Mouse (Mus musculus): ENCODE results near the gene Alpk3.

The Alpk3 gene

DNA sequence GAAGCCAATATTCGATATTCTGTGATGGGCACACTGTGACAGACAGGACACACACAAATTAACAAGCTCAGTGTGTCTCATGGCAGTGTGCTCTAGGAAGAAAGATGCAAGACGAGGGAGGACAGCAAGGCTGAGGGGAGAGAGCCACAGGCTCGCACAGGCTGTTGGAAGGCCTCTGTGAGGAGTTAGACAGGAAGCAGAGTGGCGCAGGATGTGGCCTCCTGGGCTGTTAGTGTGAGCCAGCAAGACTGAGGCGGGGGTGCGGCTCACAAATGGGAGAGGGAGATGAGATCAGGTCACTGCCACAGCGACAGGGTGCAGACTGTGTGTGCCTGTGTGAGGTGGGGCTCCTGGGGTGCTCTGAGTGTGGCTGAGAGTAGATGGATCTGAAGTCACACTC lies 17.9 kb downstream of the Alpk3 start:
- no peak for DNase-seq

DNA sequence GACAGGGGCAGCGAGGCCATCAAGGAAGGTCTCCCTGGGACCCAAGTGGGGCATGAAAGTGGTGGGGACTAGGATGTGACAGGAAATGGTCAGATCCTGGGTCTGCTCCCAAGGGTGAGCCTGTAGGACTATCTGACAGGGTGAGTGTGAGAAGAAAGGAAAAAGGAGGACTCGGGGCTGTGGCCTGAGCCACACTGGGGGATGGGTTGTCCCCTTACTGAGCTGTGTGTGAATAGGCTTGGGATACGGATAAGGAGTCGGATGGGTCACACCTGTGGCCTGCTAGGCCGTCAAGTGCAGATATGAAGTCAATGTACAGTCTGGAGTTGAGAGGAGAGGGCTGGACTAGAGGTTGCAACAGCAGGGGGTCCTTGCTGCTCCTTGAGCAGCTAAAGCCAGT lies 18.3 kb downstream of the Alpk3 start:
- no peak for DNase-seq

DNA sequence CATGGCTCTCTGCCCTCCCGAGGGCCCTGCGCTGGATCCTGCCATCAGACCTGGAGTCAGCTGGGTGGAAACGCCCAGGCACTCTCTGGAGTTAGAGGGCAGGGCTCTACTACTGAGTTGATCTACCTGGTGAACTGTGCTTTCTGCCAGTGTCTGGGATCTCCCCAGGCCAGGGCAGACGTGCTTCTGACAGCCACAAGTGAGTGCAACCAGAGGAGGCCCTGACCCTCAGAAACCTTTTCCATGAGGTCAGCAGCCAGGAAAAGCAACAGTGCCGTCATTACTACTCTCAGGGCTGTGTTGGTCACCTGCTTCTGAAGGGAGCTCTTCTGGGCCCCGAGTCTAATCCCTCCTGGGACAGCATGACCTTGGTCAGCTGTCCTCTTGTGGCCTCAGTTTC lies 19.6 kb downstream of the Alpk3 start:
- no peak for DNase-seq

DNA sequence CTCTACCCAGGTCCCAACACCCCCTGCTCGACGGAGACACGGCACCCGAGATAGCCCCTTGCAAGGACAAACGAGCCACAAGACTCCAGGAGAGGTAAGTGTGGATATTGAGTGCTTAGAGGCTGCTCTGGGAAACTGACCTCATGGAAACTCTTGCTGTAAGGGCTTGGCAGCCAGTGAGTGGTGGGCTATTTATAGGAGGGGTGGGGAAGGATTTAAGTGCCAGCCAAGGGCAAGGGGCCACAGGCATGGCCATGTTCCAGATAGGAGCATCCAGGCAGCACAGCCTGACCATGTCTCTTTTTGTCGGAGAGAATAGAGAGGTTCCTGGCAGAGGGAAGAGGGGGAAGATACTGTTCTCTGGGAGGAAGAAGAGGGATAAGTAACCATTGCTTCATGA lies 21.3 kb downstream of the Alpk3 start:
- DNase-seq = no peak

DNA sequence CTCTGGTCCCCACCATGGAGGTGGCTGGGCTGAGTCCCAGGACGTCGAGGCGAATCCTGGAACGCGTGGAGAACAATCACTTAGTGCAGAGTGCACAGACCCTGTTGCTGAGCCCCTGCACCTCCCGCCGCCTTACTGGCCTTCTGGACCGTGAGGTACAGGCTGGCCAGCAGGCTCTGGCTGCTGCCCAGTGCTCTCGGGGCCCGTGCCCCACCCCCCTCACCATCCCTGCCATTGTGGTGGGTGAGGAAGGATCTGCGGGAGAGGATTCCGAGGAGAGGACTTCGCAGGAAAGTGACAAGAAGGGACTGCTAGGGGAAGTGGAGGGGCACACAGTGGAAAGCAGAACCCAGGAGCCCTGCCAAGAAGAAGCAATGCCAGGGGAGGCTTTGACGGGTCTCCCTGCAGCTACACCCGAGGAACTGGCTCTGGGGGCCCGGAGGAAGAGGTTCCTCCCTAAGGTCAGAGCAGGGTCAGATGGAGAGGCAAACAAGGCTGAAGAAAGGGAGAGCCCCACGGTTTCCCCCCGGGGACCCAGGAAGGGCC lies 36.1 kb downstream of the Alpk3 start:
- peak in 1 of 2 experiments; percentile 22 for DNase-seq

DNA sequence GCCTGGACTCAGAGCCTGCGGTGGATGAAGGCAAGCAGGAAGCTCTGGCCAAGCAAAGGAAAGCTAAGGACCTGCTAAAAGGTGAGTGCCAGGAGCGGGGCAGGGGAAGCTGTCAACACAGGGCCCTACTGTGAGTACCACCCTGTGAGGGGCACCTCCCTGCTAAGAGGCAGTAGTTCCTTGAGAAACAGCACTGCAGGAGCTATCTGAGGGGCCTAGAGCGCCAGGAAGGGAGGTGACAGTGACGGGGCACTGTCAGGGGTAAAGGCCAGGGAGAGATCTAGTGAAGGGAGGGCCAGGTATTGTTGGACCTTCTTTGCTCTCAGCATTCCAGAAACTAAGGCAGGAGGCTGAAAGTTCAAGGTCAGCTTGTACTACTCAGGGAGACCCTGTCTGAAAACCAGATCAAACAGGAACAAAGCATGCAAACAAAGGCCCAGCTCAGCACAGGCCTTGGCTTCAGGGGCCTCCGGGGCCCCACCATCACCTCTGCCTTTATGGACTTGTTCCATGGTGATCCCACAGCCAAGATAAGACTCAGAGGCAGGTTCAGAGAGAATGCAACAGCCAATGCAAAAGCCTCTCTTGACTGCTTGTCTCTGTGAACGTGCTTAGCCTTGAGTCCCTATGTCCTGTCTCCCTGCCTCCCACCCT lies 36.8 kb downstream of the Alpk3 start:
- no peak for DNase-seq

DNA sequence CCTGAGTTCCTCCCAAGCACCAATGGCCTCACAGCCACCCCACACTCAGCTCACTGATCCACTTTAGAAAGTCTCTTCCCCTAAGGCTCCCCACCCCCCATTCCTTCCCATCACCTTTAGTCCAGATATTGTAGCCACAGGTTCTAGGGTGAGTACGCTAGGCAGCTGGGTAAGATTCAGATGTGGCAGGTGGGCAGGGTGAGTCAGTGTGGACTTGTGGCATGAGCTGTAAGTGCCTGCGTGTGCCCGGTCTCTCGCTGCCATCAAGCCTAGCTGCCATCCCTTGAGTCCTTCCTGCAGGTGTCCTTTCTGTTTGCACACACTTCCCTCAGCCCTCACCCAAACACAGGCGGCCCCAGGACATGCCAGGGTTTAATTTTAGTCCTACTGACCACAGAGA lies 42.9 kb downstream of the Alpk3 start:
- DNase-seq = no peak

DNA sequence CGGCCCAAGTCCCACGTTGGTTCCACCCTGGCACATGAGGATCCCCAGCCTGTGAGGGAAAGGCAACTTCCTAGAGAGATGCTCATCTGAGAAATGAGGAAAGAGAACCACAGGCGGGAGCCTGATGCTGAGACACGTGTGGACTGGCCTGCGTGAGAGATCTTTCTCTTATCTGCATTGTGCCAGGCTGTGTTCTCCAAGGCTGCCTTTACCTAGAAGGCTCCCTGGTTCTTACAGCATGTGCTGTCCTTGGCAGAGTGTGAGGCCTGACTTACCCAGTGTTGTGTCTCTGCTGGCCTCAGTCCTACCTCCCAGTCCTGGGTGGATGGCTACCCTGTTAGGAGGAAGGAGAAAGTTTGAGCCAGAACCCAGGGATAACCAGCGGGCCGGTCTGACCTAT lies 45.5 kb downstream of the Alpk3 start:
- DNase-seq = no peak

DNA sequence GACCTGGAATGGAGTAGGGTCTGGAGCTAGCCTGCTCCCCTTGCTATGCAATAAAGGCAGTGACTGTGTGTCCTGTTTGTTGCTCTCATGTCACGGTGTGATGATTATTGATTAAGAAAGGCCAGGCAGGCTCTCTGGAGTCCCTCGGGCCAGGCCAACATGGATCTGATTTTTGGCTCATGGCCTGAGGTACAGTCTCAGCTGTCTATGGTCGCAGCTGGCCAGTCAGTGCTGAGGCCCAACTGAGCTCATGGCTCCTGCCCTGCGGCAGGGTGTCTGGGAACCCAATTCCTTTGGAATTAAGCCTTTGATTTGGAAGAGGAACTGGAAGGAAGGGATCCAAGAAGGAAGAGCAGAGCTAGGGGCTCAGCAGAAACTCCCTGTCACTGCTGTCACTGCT lies 48.1 kb downstream of the Alpk3 start:
- DNase-seq = no peak

DNA sequence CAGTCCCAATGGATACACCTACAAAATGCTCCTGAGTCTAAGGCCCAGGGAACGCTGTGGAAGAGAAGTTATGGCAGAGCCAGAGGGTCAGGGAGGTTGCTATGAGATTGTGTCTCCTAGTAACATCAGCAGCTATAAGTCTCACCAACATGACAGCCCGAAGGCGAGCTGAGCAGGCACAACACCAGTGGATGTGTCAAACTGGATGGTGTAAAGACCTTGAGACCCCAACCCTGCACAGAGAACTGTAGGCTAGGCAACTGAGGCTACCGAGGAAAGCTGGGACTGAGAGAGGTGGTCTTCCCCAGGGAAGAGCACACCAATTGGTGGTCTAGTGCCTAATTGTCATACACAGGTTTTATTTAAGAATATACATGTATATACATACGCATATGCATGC lies 50.8 kb downstream of the Alpk3 start:
- DNase-seq = no peak

DNA sequence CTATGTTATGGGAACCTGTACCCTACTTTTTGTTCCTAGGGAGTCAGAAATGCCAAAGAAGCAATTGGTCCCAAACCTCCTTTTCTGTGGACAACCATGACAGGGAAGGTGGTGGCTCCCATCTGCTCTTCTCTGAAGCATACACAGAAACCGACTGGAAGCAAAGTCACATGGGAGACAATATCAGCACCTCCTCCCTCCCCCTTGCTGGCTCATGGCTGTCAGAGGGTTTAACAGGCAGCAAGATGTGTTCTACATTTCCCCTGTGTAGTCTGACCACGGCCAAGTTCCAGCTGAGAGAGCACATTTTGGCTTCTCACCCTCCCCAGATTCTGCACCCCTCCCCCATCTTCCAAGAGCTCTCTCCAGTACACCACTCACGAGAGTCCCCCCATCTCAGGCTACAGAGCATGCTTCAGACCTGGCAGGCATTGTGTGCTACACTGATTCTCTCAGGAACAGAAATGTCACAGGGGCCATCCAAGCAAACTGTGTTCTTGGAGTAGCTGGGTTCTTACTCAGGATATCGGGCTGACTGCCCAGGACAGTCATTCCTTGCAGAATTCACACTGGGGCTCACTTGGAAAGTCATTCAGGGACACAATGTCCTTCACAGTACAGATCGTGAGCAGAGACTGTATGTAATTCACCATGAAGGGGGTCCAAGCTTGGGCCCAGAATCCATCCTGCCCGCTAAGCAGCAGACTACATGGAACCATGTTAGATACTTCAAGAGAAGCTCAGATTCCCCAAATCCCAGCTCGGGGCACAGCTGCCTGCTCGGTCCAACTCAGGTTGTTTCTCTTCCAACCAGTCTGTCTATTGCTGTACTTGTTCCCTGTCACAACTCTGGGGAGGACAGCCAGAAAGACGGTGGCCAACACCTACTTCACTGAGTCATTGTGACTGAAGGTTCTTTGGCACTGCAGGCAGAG lies 52.6 kb downstream of the Alpk3 start:
- peak; percentile 33 to 39 for DNase-seq

DNA sequence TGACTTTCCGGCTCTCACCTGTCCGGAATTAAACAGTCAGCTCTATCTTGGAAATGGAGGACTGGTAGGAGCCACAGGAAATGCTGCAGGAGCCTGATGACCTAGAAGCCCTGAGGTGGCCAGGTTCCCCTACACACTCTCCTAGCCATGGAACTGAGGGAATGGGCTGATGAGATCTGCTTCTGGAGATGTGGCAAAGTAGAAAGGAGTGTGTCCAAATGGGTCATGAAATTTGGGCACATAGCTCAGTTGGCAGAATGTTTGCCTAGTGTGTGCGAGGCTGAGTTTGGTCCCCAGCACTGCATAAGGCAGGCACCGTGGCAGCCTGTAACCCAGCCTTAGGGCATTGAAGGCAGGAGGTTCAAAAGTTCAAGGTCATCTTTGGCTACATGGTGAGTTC lies 53.4 kb downstream of the Alpk3 start:
- no peak for DNase-seq

DNA sequence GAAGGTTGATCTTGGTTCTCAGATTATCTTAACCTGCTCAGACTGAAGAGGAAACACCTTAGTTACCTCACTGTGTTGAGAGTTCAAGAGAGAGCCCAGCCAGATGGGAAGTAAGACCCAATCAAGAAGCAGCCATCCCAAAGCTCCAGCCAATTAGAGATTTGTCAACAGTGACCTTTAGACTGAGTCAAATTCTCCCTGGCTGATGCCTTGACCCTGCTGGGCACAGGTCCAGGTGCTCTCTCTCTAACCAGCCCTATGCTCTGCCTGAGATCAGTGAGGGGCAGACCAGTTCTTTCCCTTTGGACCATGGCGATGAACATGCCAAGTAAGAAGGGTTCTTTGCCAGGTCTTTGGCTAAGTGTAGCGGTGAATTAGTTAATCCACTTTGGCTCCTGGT lies 54.3 kb downstream of the Alpk3 start:
- no peak for DNase-seq

DNA sequence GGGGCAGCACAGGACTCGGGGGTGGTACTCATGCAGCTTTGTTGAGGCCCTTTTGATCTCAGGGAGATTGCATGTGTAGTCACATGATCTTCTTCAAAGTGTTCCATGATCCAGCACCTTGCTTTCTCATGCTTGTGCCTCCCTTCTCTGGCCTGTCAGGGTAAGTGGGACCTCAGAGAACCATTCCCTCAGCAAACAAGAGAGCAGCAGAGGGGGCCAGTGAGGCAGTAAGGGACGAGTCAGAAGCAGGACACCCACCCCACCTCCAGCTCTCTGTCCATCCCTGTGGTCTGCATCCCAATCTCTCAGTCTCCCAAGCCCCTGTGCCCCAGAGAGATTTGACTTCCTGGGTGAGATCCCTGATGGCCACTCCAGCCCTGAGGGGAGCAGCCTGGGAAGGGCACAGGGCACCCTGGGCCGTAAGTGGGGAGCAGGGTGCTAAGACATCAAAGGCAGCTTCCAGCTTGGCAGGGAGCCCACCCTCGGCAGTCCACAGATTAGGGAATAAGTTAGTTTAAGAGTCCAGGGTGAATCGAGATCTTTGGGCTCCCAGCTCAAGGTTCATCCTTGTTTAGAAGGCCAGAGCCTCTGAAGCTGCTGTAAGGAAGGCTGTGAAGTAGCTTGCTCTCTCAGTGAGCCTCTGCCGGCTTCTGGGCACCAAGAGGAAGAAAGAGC lies 55.4 kb downstream of the Alpk3 start:
- DNase-seq = no peak

DNA sequence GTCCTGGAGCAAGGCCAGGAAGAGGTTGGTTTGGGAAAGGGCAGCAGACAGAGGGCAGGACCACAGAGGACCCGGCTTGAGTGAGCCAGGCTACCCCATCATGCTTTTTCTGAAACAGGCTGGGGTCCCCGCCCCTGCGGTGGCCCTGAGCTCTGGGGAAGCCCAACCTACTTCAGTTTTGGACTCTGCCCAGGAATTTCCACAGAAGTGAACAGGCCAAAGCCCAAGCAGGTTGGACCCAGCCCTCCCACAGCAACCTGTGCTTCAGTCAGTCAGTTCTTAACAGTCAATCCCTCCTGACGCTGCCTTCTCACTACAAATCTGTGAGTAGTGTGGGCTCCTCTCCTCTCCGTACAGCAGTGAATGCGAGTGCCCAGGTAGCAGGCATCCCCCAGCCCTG lies 57.2 kb downstream of the Alpk3 start, which contains the start of gene Slc28a1:
Gene Slc28a1, plus strand, starts transcription at position 245 of the 400 bp plus-strand sequence.
- no peak for DNase-seq

DNA sequence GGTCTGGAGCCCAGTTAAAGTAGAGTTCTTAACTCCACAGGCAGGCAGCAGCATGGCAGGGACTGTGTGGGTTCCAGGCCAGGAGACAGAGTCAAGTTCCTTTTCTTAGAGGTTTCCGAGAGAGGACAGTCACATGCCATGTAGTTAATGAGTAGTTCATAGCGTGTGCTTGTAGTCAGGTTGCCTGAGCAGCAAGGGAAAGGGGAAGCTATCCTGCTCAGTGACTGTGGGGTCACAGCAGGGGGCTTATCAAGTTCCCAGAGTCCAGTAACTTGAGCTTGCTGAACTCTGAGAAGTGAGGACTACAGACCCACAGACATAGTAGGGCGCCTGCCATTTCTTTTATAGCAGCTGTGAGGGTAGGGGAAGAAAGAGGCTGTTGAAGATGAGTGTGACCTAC lies 63.7 kb downstream of the Alpk3 start:
- no peak for DNase-seq

DNA sequence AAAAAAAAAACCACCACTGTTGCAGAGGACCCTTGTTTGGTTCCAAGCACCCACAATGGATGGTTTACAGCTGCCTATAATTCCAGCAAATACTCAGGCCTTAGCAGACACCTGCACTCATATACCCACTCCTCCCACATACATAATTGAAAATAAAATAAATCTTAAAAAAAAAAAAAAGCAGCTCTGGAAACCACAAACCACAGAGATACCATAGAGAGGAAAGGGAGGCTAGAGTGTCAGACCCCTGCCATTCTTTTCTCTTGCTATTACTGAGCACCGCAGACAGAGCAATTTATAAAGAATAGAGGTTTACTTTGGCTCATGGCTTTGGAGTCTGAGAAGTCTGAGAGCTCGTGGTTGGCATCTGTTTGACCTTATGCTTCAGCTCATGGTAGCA lies 65.4 kb downstream of the Alpk3 start:
- DNase-seq = no peak

DNA sequence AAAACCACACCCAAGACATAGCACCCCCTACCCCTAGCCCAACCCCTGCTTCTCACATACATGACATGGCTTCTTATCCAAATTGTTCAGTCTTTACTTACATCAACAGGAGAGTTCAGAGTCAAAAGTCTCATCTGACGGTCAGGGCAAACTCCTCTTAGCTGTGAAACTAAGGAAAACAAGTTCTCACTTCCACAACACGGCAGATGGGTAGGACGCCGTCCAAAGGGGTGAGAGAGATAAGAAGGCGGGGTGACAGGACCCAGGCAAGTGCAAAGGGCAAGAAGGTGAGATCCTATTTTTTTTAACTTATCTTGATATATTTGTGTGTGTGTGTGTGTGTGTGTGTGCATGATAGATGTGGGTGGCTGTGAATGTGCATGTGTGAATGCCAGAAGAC lies 66.2 kb downstream of the Alpk3 start:
- DNase-seq = no peak

DNA sequence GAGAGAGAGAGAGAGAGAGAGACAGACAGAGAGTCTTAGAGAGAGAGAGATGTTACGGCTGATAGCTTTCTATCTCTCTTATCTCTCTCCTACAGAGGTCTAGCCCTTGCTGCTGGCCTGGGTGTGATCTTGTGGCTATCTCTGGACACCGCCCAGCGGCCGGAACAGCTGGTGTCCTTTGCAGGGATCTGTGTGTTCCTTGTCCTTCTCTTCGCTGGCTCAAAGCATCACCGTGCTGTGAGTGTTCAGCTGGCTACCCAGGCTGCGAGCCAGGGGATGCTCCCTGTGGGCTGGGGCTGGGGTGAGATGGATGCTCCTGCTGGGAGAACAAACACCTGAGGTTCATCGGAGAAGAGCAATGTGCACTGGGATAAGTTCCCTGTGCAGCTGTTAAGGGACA lies 67.4 kb downstream of the Alpk3 start:
- DNase-seq = no peak

DNA sequence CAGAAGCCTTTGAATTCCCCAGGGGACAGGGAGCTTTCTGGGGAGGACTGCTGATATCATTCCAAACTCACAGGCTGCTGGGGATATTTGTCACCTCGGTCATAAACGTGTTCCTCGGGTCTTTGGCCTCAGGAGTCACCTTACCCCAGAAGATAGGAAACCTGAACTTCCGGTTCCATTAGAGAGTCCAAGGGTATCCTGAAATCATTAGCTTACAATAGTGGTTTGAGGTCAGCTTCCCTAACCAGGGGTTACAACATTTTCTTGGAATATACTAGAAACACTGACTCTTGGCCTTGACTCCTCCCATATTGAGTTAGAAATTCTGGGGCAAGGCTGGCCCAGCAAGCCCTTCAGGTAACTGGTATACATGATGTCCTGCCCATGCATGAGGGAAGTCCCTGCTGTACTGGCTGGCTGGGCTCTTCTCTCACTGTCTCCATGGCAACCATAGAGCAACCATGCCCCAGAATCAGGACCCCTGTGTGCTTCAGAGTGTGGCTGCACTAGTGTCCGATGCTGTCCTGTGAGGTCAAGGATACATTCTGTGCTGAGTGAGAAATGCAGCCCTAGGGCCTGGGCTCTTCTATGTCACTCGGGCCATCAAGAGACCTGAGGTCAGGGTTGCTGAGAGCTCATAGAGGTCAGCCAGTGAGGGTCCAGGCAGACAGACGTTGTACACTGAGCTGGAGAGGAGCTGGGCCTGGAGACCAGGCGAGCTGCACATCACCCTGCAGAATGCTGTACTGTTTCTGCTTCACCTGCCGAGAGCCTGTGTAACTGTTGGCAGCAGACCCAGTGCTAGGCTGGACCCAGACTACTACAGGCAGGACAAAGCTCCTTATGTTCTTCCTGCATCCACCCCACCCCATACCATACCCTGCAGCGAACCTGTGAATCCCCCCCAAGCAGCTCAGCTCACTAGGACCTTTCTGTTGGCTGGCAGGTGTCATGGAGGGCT lies 68.1 kb downstream of the Alpk3 start:
- peak; percentile 28 to 35 for DNase-seq

DNA sequence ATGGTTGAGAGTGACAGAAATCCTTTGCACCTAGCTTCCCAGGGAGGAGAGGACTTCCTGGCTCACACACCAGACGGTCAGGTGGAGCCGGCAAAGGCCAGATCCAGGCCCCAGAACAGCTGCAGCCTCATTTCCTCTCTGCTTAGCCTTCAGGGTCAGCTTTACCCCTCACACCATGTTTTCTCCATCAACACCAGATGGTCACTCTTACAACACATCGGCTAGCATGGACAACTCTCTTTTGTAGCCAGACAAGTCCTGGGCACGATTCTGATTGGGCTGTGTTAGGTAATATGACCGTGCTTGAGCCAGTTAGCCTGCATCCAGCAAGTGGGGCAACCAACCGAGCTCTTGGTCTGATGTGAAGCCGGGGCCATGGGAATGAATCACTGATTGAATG lies 74.5 kb downstream of the Alpk3 start:
- no peak for DNase-seq

DNA sequence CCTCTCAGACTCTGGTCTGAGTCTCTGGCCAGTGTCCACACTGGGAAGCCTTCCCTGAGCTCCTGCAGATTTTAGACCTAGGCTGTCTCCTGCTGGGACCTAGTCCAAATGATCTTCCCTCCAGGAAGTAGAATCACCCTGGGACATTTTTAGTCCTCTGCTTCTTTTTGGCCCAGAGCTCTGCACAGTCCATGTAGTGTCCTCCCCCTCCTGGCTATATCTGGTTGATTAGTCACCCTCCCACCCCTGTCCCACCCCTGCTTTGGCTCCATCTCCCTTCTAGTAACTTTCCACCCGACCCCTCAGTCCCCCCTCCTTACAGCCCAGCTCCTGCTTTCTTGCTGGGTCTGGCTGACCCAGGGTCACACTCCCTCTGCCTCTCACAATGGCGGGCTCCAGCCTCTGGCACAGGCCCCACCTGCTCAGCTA lies 75.5 kb downstream of the Alpk3 start:
- no peak for DNase-seq

All from cerebellum, postnatal 25 days (tissue).